Mouse (Mus musculus): ENCODE measurements around the gene Gm20814.
"Not testable (repeated sequence)": the region's sequence is repeated elsewhere in the genome, so short reads cannot be mapped to it uniquely, and the experiment has no call there.

Gene Gm20814

DNA sequence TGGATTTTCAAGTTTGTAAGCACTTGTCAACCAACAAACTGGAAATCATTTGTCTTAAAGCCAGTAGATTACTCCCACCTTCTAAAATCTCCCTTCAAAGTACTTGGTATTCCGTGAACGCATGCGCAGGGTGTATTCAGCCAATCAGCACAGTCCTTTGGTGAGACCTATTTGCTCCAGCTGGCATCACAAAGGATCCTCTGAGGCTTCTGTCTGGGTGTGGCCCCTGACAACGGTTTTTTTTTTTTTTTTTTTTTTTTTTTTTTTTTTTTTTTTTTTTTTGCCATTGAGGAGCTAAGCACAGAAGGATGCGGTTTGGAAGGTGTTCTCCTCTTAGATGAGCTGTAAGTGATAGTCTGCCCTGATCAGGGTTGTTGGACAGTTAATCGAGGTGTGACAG is at the start of gene Gm20814:
Gm20814 (plus strand) TSS at position 301 of the 400 bp plus-strand sequence.
- DNase-seq, result not testable (repeated sequence)

Measured in kidney, adult 9 months (tissue).